Mouse (Mus musculus) heart, embryonic 16.5 days (tissue): ENCODE data around the gene Tead3. TPM values are rescaled to one million over a fixed set of nuclear protein-coding genes. Genes with fewer than 3 reads are reported as not detected.

Experiments
- ATAC-seq: fragments of 200-750 bp; cut with Nextera tagmentation; replicated peaks from 2 replicates; pipeline ENCODE4 v1.8.0; 2017; ENCODE audit warnings: moderate number of reproducible peaks; ENCODE audit not compliant: insufficient read depth, low FRiP score; ENCODE audit errors: extremely low read depth
- H3K27ac ChIP-seq: fragments of 300-500 bp; sonication (generic); 2 replicates; pipeline ENCODE4 v1.5.1; 2014; ENCODE audit warnings: mild to moderate bottlenecking, low read length, control low read depth, moderate library complexity
- H3K27me3 ChIP-seq: fragments of 300-500 bp; sonication (generic); 2 replicates; pipeline ENCODE4 v1.6.1; 2014; ENCODE audit warnings: low read length, mixed read lengths; ENCODE audit not compliant: control insufficient read depth, insufficient read depth
- H3K36me3 ChIP-seq: fragments of 300-500 bp; sonication (generic); 2 replicates; pipeline ENCODE4 v1.6.1; 2014; ENCODE audit not compliant: control insufficient read depth, insufficient read depth
- H3K4me1 ChIP-seq: fragments of 300-500 bp; sonication (generic); 2 replicates; pipeline ENCODE4 v1.6.1; 2014; ENCODE audit warnings: low read length, mixed read lengths; ENCODE audit not compliant: control insufficient read depth, insufficient read depth
- H3K4me2 ChIP-seq: fragments of 300-500 bp; sonication (generic); 2 replicates; pipeline ENCODE4 v1.6.1; 2014; ENCODE audit warnings: low read depth, mild to moderate bottlenecking, control low read depth, low read length
- H3K4me3 ChIP-seq: fragments of 300-500 bp; sonication (generic); 2 replicates; pipeline ENCODE4 v1.5.1; 2014; ENCODE audit warnings: mild to moderate bottlenecking, control low read depth, low read length
- H3K9ac ChIP-seq: fragments of 300-500 bp; sonication (generic); 2 replicates; pipeline ENCODE4 v1.6.1; 2014; ENCODE audit warnings: low read length, control low read depth
- H3K9me3 ChIP-seq: fragments of 300-500 bp; sonication (generic); replicated peaks from 2 replicates; pipeline ENCODE4 v1.6.1; 2016; ENCODE audit warnings: low read length; ENCODE audit not compliant: control insufficient read depth
- WGBS: fragments of 180-500 bp; shearing (Covaris S2); extraction: QIAGEN DNeasy Blood & Tissue Kit; methylation state at CpG from one replicate; pipeline ENCODE4 v1.1.7; 2014; 5-methylcytosine and 5-hydroxymethylcytosine counted together
- polyA plus RNA-seq: library from polyadenylated mRNA; unstranded; fragments of >200 nt; fragmentation: Nextera tagmentation; extraction: Ambion mirVana; gene quantifications from 2 replicates; pipeline ENCODE4 v1.2.1, GENCODE M21; 2015

Tead3 gene
- polyA plus RNA-seq, 1 experiment from 2014 or later = 6.2 TPM

- Histone ChIP-seq H3K27ac (no peak overlapping the region), H3K36me3 (no peaks in the 10 kb centered on the region), H3K4me1 (no peaks in the 10 kb centered on the region; the same call in 1 of the 2 replicates), H3K4me2 (no peak overlapping the region), H3K4me3 (no peak overlapping the region), H3K9ac (no peak overlapping the region), H3K9me3 (no peaks in the 10 kb centered on the region), H3K27me3 (peaks cover 27% of the 10 kb centered on the region)
- WGBS = 9% methylated on average over 17 of the region's 17 CpGs
- no peak for ATAC-seq
Observed at GRCm38 (mm10) chr17:28375592-28376061, 25.0 kb upstream of the Tead3 start.

GRCm38 (mm10) chr17:28374494-28374893 lies 23.9 kb upstream of the Tead3 start:
- Histone ChIP-seq H3K4me1 (no peaks in the 10 kb centered on the region; the same call in 1 of the 2 replicates), H3K27ac (no peak overlapping the region), H3K4me2 (peak overlapping the region; percentile 18; the same call in 1 of the 2 replicates), H3K36me3 (no peaks in the 10 kb centered on the region), H3K9me3 (no peaks in the 10 kb centered on the region), H3K9ac (no peak overlapping the region), H3K4me3 (no peak overlapping the region), H3K27me3 (peaks cover 25% of the 10 kb centered on the region)
- ATAC-seq = no peak
- WGBS = 28% methylated on average over 16 of the region's 16 CpGs

GRCm38 (mm10) chr17:28373821-28374220 lies 23.2 kb upstream of the Tead3 start:
- Histone ChIP-seq H3K27me3 (peaks cover 25% of the 10 kb centered on the region), H3K27ac (no peak overlapping the region), H3K9me3 (no peaks in the 10 kb centered on the region), H3K9ac (no peak overlapping the region), H3K4me3 (no peak overlapping the region), H3K36me3 (no peaks in the 10 kb centered on the region), H3K4me1 (no peaks in the 10 kb centered on the region; the same call in 1 of the 2 replicates), H3K4me2 (no peak overlapping the region)
- 17% methylated on average over 10 of the region's 10 CpGs for WGBS
- no peak for ATAC-seq

- Histone ChIP-seq H3K27me3 (peaks cover 22% of the 10 kb centered on the region), H3K9me3 (no peaks in the 10 kb centered on the region), H3K4me2 (no peak overlapping the region), H3K36me3 (no peaks in the 10 kb centered on the region), H3K27ac (no peak overlapping the region), H3K9ac (no peak overlapping the region), H3K4me1 (peaks cover 2% of the 10 kb centered on the region; the same call in 1 of the 2 replicates), H3K4me3 (no peak overlapping the region)
- 82% methylated on average over 1 of the region's 1 CpGs for WGBS
- ATAC-seq = no peak
Observed at GRCm38 (mm10) chr17:28371941-28372340, 21.3 kb upstream of the Tead3 start.

GRCm38 (mm10) chr17:28371286-28371685 lies 20.7 kb upstream of the Tead3 start:
- no peak overlapping the region for H3K4me2 ChIP-seq
- peaks cover 2% of the 10 kb centered on the region; the same call in 1 of the 2 replicates for H3K4me1 ChIP-seq
- H3K27ac ChIP-seq = no peak overlapping the region
- 64% methylated on average over 2 of the region's 2 CpGs for WGBS
- H3K9me3 ChIP-seq = no peaks in the 10 kb centered on the region
- H3K9ac ChIP-seq = no peak overlapping the region
- H3K4me3 ChIP-seq = no peak overlapping the region
- H3K36me3 ChIP-seq = no peaks in the 10 kb centered on the region
- no peak for ATAC-seq
- peaks cover 19% of the 10 kb centered on the region for H3K27me3 ChIP-seq

GRCm38 (mm10) chr17:28369056-28369455 lies 18.4 kb upstream of the Tead3 start:
- H3K9ac ChIP-seq = no peak overlapping the region
- H3K27me3 ChIP-seq = peaks cover 20% of the 10 kb centered on the region
- H3K4me1 ChIP-seq = peaks cover 6% of the 10 kb centered on the region
- H3K4me2 ChIP-seq = no peak overlapping the region
- 58% methylated on average over 5 of the region's 5 CpGs for WGBS
- no peak for ATAC-seq
- no peak overlapping the region for H3K4me3 ChIP-seq
- H3K36me3 ChIP-seq = no peaks in the 10 kb centered on the region
- no peaks in the 10 kb centered on the region for H3K9me3 ChIP-seq
- no peak overlapping the region for H3K27ac ChIP-seq

- no peaks in the 10 kb centered on the region for H3K36me3 ChIP-seq
- H3K9me3 ChIP-seq = no peaks in the 10 kb centered on the region
- 5% methylated on average over 13 of the region's 13 CpGs for WGBS
- peaks cover 24% of the 10 kb centered on the region for H3K27me3 ChIP-seq
- H3K4me2 ChIP-seq = peak overlapping the region; percentile 34; the same call in 1 of the 2 replicates
- peaks cover 12% of the 10 kb centered on the region for H3K4me1 ChIP-seq
- no peak for ATAC-seq
- no peak overlapping the region for H3K27ac ChIP-seq
- H3K9ac ChIP-seq = no peak overlapping the region
- no peak overlapping the region for H3K4me3 ChIP-seq
Observed at GRCm38 (mm10) chr17:28368449-28368848, 17.8 kb upstream of the Tead3 start.

- H3K27me3 ChIP-seq = peaks cover 38% of the 10 kb centered on the region
- WGBS = 36% methylated on average over 8 of the region's 8 CpGs
Observed at GRCm38 (mm10) chr17:28365122-28365521, 14.5 kb upstream of the Tead3 start, which contains the start of gene Tulp1. Gene Tulp1, minus strand, starts transcription at chr17:28365222.

GRCm38 (mm10) chr17:28363507-28363906 lies 12.9 kb upstream of the Tead3 start:
- Histone ChIP-seq H3K4me3 (peak overlapping the region; percentile 36), H3K4me1 (peaks cover 17% of the 10 kb centered on the region), H3K27me3 (peaks cover 50% of the 10 kb centered on the region), H3K4me2 (peak overlapping the region; percentile 61), H3K36me3 (no peaks in the 10 kb centered on the region), H3K9ac (no peak overlapping the region), H3K27ac (no peak overlapping the region), H3K9me3 (no peaks in the 10 kb centered on the region)
- no peak for ATAC-seq
- 29% methylated on average over 6 of the region's 6 CpGs for WGBS

More at GRCm38 (mm10) chr17:28365122-28365521, 14.5 kb upstream of the Tead3 start, which contains the start of gene Tulp1:
- ATAC-seq = no peak
- H3K4me2 ChIP-seq = peak within 1 kb of the TSS; percentile 58
- H3K36me3 ChIP-seq = no peaks in the 10 kb centered on the region
- no peak within 1 kb of the TSS for H3K27ac ChIP-seq
- H3K9me3 ChIP-seq = no peaks in the 10 kb centered on the region
- H3K4me1 ChIP-seq = peaks cover 17% of the 10 kb centered on the region
- H3K9ac ChIP-seq = peak within 1 kb of the TSS; percentile 50; the same call in 1 of the 2 replicates
- H3K4me3 ChIP-seq = peak within 1 kb of the TSS; percentile 36
